Mouse (Mus musculus) testis, adult 2 months (tissue): ENCODE measurements at regions not wholly inside any gene's neighbourhood (a gene's known extent, or its start where the extent isn't known, plus 50 kb on each side); places are given as distances from the start of the nearest gene placed in this dataset.

Experiments
- H3K27ac ChIP-seq: fragments of 200-500 bp; 2 replicates; pipeline ENCODE4 v1.5.1; 2012; ENCODE audit warnings: low read depth, low read length; ENCODE audit not compliant: control insufficient read depth, insufficient read depth
- H3K27me3 ChIP-seq: fragments of 200-500 bp; 2 replicates; pipeline ENCODE4 v1.6.1; 2012; ENCODE audit warnings: mild to moderate bottlenecking, low read length, moderate library complexity; ENCODE audit not compliant: control insufficient read depth, insufficient read depth
- H3K36me3 ChIP-seq: fragments of 200-500 bp; 2 replicates; pipeline ENCODE4 v1.6.1; 2012; ENCODE audit warnings: mild to moderate bottlenecking, low read length; ENCODE audit not compliant: control insufficient read depth, insufficient read depth
- H3K4me1 ChIP-seq: fragments of 200-500 bp; 2 replicates; pipeline ENCODE4 v1.6.1; 2012; ENCODE audit warnings: low read length; ENCODE audit not compliant: control insufficient read depth, insufficient read depth
- H3K4me3 ChIP-seq: fragments of 200-500 bp; 2 replicates; pipeline ENCODE4 v1.5.1; 2012; ENCODE audit warnings: low read depth, mild to moderate bottlenecking, low read length, moderate library complexity, mixed read lengths; ENCODE audit not compliant: control insufficient read depth
- CTCF ChIP-seq: fragments of 200-500 bp; IDR thresholded peaks from 2 replicates; pipeline ENCODE4 v1.5.1; 2012; ENCODE audit warnings: low read depth, mild to moderate bottlenecking, inconsistent platforms, low read length, moderate library complexity; ENCODE audit not compliant: control insufficient read depth, insufficient read depth, insufficient replicate concordance
- POLR2A ChIP-seq: fragments of 200-500 bp; IDR thresholded peaks from 2 replicates; pipeline ENCODE4 v1.6.1; 2012; ENCODE audit warnings: low read depth, mild to moderate bottlenecking, inconsistent platforms, low read length, moderate library complexity; ENCODE audit not compliant: control insufficient read depth

GRCm38 (mm10) chr9:85134900-85135299 is 177.7 kb upstream of the Gm11114 start:
- TF ChIP-seq CTCF (no peak), POLR2A (no peak)

DNA sequence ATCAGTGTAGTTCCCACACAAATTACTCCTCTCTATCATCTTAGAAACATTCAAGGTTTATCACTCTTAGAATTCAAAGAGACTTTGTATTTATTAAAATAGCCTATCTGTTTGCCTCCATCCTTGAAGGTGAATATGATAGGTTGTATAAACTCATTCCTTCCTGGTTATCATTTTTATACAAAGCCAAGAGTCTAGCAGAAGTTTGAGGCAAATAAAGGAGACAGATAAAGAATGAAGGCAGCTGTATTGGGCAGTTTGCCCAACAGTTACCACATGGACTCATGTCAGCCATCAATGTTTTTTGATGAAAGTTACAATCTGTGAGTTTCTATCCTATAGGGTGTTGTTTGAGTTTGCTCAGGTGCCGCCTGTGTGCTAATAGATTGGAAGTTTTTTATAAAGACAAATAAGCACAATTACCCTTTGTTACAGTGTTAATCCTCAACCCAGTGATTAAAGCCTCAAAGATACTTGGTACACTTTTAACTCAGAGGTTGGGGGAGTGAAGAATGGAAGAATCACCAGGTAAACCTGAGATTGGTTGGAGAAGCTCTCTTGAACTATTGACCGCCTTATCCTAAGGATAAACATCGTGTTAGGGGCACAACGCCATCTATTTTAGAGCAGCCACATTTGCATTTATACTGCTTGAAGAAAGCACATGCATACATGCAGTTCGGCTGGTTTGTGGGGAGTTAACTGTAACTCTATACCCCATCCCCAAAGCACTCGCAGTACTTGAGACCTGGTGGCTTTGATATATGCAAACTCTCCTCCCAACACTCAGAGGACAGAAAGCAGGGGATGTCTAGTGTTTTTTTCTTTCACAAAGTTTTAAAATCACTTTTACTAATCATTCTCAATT is 175.6 kb upstream of the Gm11114 start:
- Histone ChIP-seq H3K27ac (no peak overlapping the region), H3K27me3 (no peaks in the 10 kb centered on the region), H3K4me1 (no peaks in the 10 kb centered on the region), H3K36me3 (no peaks in the 10 kb centered on the region), H3K4me3 (no peak overlapping the region)
- no peak for TF ChIP-seq CTCF
- TF ChIP-seq POLR2A = no peak

More at GRCm38 (mm10) chr9:85134900-85135299, 177.7 kb upstream of the Gm11114 start:
- Histone ChIP-seq H3K4me1 (no peaks in the 10 kb centered on the region), H3K27ac (no peak overlapping the region), H3K4me3 (no peak overlapping the region), H3K27me3 (no peaks in the 10 kb centered on the region), H3K36me3 (no peaks in the 10 kb centered on the region)

- Histone ChIP-seq H3K4me3 (no peak overlapping the region), H3K36me3 (no peaks in the 10 kb centered on the region), H3K27ac (no peak overlapping the region), H3K4me1 (no peaks in the 10 kb centered on the region), H3K27me3 (no peaks in the 10 kb centered on the region)
- TF ChIP-seq CTCF (no peak), POLR2A (no peak)
Observed at GRCm38 (mm10) chr9:85139891-85140290, 172.7 kb upstream of the Gm11114 start.

DNA sequence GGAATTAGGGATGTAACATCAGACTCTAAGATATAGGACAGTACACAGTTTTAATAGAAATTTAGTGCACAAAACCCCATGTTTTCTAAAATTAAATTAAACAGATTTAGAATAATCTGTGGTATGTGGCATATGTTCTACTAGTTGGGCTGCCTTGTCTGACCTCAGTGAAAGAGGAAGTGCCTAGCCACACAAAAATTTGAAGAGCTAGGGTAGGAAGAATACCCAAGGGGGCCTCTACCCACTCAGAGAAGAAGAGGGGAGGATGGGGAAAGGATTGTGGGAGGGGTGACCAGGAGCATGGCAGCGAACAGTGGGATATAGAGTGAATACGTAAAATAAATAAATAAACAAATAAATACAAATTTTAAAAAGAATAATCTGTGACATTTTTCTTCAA is 168.2 kb upstream of the Gm11114 start:
- H3K27ac ChIP-seq = no peak overlapping the region
- H3K27me3 ChIP-seq = no peaks in the 10 kb centered on the region
- H3K4me1 ChIP-seq = no peaks in the 10 kb centered on the region
- no peak for TF ChIP-seq CTCF
- no peak for TF ChIP-seq POLR2A
- no peaks in the 10 kb centered on the region for H3K36me3 ChIP-seq
- H3K4me3 ChIP-seq = no peak overlapping the region

GRCm38 (mm10) chr9:85165632-85166031 is 146.9 kb upstream of the Gm11114 start:
- Histone ChIP-seq H3K27ac (no peak overlapping the region), H3K4me1 (no peaks in the 10 kb centered on the region), H3K27me3 (no peaks in the 10 kb centered on the region), H3K36me3 (no peaks in the 10 kb centered on the region), H3K4me3 (no peak overlapping the region)
- TF ChIP-seq CTCF (no peak), POLR2A (no peak)

DNA sequence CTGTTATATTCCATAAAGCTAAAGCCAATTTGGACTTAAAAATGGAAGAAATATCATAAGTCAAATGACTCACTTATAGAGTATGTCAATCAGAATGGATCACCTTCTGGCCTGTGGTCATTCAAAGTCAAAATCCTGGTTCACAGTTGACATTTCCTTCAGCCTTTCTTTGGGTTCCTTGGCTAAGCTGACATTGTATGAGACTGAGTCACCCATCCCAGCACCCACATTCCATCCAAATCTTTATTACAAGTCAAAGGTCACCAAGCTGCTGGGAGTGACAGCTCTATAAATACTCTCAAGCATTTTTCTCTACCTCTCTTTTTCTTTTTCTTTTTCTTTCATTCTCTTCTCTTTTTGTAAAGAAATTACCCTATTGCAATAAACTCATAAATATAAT is 145.3 kb upstream of the Gm11114 start:
- Histone ChIP-seq H3K27me3 (no peaks in the 10 kb centered on the region), H3K36me3 (no peaks in the 10 kb centered on the region), H3K4me3 (no peak overlapping the region), H3K4me1 (no peaks in the 10 kb centered on the region), H3K27ac (no peak overlapping the region)
- TF ChIP-seq POLR2A = no peak
- TF ChIP-seq CTCF = no peak

DNA sequence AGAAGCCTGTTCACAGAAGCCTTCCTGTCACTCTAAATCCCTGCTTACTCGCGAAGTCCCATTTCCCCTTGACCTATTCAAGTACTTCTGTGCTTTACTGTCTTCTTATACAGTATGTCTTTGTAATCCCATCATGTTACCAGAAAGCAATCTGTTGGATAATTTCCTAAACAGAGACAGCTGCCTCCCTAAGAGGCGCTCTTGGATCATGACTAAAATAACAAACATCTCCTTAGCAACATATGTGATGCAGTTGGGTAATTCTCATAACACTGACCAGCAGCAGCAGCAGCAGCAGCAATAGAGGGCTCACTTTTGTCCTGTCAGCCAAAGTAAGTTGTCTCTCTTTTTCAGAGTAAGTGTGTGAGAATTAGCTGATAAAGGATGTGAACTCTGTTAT is 138.1 kb upstream of the Gm11114 start:
- H3K27ac ChIP-seq = no peak overlapping the region
- no peaks in the 10 kb centered on the region for H3K27me3 ChIP-seq
- TF ChIP-seq CTCF (no peak), POLR2A (no peak)
- no peaks in the 10 kb centered on the region for H3K36me3 ChIP-seq
- no peak overlapping the region for H3K4me3 ChIP-seq
- no peaks in the 10 kb centered on the region for H3K4me1 ChIP-seq
